Comparison of ENCODE assay signal across 15 mouse cellular contexts in genomic region chr1:157875006-157875405, GRCm38 (mm10).
A peak's percentile ranks its signal among the peaks of the same experiment; 100 is the strongest.
DNase-seq lines count a peak whose midpoint lies in the region.
"Had no signal": no experiment of that assay in that cellular context is flagged by ENCODE, and none has a peak within 500 bp of the region (broad histone marks: within the 10 kb centered on the region; RNA-seq: fewer than 3 reads in every experiment).

No protein-coding gene starts in this region.

- DNase-seq in ES-CJ7 (ENCODE audit: low read depth, low spot score) (peak; percentile 4), ZHBTc4 (ENCODE audit: low read depth, low spot score) (peak; percentile 53), MN1 (ENCODE audit: low spot score) (no peak)
- DNase-seq in Muller cell, postnatal 12 days (ENCODE audit: inconsistent ontology term): peak; percentile 85
- no peak for DNase-seq in layer of hippocampus, postnatal 10 days (ENCODE audit: low spot score in 2 of 2)
- DNase-seq: adrenal gland, adult 2 months; adrenal gland, postnatal 10 days; adrenal gland, postnatal 25 days; B cell, adult 2 months; cerebellum, adult 11-12 months; cerebellum, adult 2 months; cerebellum, adult 9-10 months; cerebellum, postnatal 10 days; cerebellum, postnatal 25 days; forebrain, postnatal 0 days had no signal

Comparison
In these comparisons a context has a peak if more than half of its experiments do, and no peak if none do; other contexts are left out.
1. DNase-seq: peak in ES-CJ7 (single experiment), Muller cell, postnatal 12 days (single experiment) and ZHBTc4 (single experiment); none in MN1 (single experiment) and layer of hippocampus, postnatal 10 days (0 of 2).